Mouse (Mus musculus): ENCODE data around the gene Zc3h10. TPM values are rescaled to one million over a fixed set of nuclear protein-coding genes. Genes with fewer than 3 reads are reported as not detected.

The Zc3h10 gene
- polyA plus RNA-seq (2012) = 33.5 and 34.0 TPM in 2 replicates

GRCm38 (mm10) chr10:128547361-128548032 lies at the start of gene Zc3h10:
Zc3h10 (minus strand) TSS chr10:128547774.

GRCm38 (mm10) chr10:128589464-128590192 lies 42.1 kb upstream of the Zc3h10 start, which contains the start of gene Erbb3:
Erbb3 (minus strand) TSS chr10:128589652.

GRCm38 (mm10) chr10:128565788-128566531 lies 18.4 kb upstream of the Zc3h10 start, which contains the start of gene Pa2g4:
Pa2g4 (minus strand) TSS chr10:128565987.

GRCm38 (mm10) chr10:128548947-128549681 lies 1.5 kb upstream of the Zc3h10 start, which contains the start of gene Rpl41:
Rpl41 (minus strand) TSS chr10:128549305.

GRCm38 (mm10) chr10:128525671-128526308 lies 21.8 kb downstream of the Zc3h10 start, which contains the start of gene Esyt1:
Esyt1 (minus strand) TSS chr10:128525871.

GRCm38 (mm10) chr10:128498590-128498989 lies 49.0 kb downstream of the Zc3h10 start, which contains the start of gene Myl6b:
Myl6b (minus strand) TSS chr10:128498685.

GRCm38 (mm10) chr10:128493695-128494666 lies 53.6 kb downstream of the Zc3h10 start, which contains the start of gene Myl6:
Myl6 (minus strand) TSS chr10:128494145.

Other genes starting within 250 kb of the Zc3h10 start
- gene Il23a, start 249.0 kb downstream of the Zc3h10 start, polyA plus RNA-seq (2012) = 0.32 and 0.37 TPM in 2 replicates
- gene Pan2, start 244.4 kb downstream of the Zc3h10 start, polyA plus RNA-seq (2012) = 4.0 and 4.9 TPM in 2 replicates
- gene Cnpy2, start 225.3 kb downstream of the Zc3h10 start, polyA plus RNA-seq (2012) = 92.5 and 111 TPM in 2 replicates
- gene Cs, start 210.0 kb downstream of the Zc3h10 start, polyA plus RNA-seq (2012) = 29.3 and 29.5 TPM in 2 replicates
- 8.1 TPM in 2 replicates for gene Coq10a, start 178.8 kb downstream of the Zc3h10 start, polyA plus RNA-seq (2012)
- 65.0 and 67.0 TPM in 2 replicates for gene Ankrd52, start 170.7 kb downstream of the Zc3h10 start, polyA plus RNA-seq (2012)
- 0.05 TPM in 1 of 2 replicates, not detected in the other for gene Slc39a5, start 146.5 kb downstream of the Zc3h10 start, polyA plus RNA-seq (2012)
- gene Nabp2, start 136.3 kb downstream of the Zc3h10 start, polyA plus RNA-seq (2012) = 201 and 217 TPM in 2 replicates
- gene Rnf41, start 136.1 kb downstream of the Zc3h10 start, polyA plus RNA-seq (2012) = 15.5 and 16.3 TPM in 2 replicates
- 197 and 236 TPM in 2 replicates for gene Smarcc2, start 88.5 kb downstream of the Zc3h10 start, polyA plus RNA-seq (2012)
- gene Myl6, start 53.6 kb downstream of the Zc3h10 start, polyA plus RNA-seq (2012) = 457 and 543 TPM in 2 replicates
- gene Myl6b, start 49.1 kb downstream of the Zc3h10 start, polyA plus RNA-seq (2012) = 18.3 and 25.9 TPM in 2 replicates
- gene Esyt1, start 21.9 kb downstream of the Zc3h10 start, polyA plus RNA-seq (2012) = 147 and 159 TPM in 2 replicates
- gene Rpl41, start 1.5 kb upstream of the Zc3h10 start, polyA plus RNA-seq (2012) = 8,366 and 9,270 TPM in 2 replicates
- 508 and 557 TPM in 2 replicates for gene Pa2g4, start 18.2 kb upstream of the Zc3h10 start, polyA plus RNA-seq (2012)
- 0.46 and 0.58 TPM in 2 replicates for gene Erbb3, start 41.9 kb upstream of the Zc3h10 start, polyA plus RNA-seq (2012)
- gene Rps26, start 79.0 kb upstream of the Zc3h10 start, polyA plus RNA-seq (2012) = 4,910 and 5,054 TPM in 2 replicates
- gene Ikzf4, start 98.2 kb upstream of the Zc3h10 start, polyA plus RNA-seq (2012) = 0.13 and 0.15 TPM in 2 replicates
- 1.2 and 1.3 TPM in 2 replicates for gene Suox, start 126.3 kb upstream of the Zc3h10 start, polyA plus RNA-seq (2012)
- 12.0 and 19.6 TPM in 2 replicates for gene Rab5b, start 148.5 kb upstream of the Zc3h10 start, polyA plus RNA-seq (2012)
- gene Pmel, start 156.4 kb upstream of the Zc3h10 start, polyA plus RNA-seq (2012) = 0.37 and 0.69 TPM in 2 replicates
- 28.2 and 29.2 TPM in 2 replicates for gene Cdk2, start 157.3 kb upstream of the Zc3h10 start, polyA plus RNA-seq (2012)
- gene Dgka, start 197.1 kb upstream of the Zc3h10 start, polyA plus RNA-seq (2012) = 3.2 and 3.3 TPM in 2 replicates
- gene Pym1, start 200.1 kb upstream of the Zc3h10 start, polyA plus RNA-seq (2012) = 116 and 137 TPM in 2 replicates
- gene Mmp19, start 243.1 kb upstream of the Zc3h10 start, polyA plus RNA-seq (2012) = 1.5 and 2.3 TPM in 2 replicates